Mouse (Mus musculus) liver, embryonic 12.5 days (tissue): Measurements from ENCODE around the gene Tbc1d4. TPM values are rescaled to one million over a fixed set of nuclear protein-coding genes. Genes with fewer than 3 reads are reported as not detected.

Source experiments
- ATAC-seq: fragments of 200-750 bp; cut with Nextera tagmentation; 2 replicates; pipeline ENCODE4 v1.8.0; 2017; ENCODE audit warnings: moderate number of reproducible peaks, mild to moderate bottlenecking, moderate library complexity
- H3K27ac ChIP-seq: fragments of 300-500 bp; sonication (generic); 2 replicates; pipeline ENCODE4 v1.5.1; 2016; ENCODE audit warnings: mild to moderate bottlenecking
- H3K27me3 ChIP-seq: fragments of 300-500 bp; sonication (generic); replicated peaks from 2 replicates; pipeline ENCODE4 v1.6.1; 2016; ENCODE audit warnings: mild to moderate bottlenecking, moderate library complexity
- H3K36me3 ChIP-seq: fragments of 300-500 bp; sonication (generic); 2 replicates; pipeline ENCODE4 v1.6.1; 2016; ENCODE audit warnings: mild to moderate bottlenecking, moderate library complexity
- H3K4me1 ChIP-seq: fragments of 300-500 bp; sonication (generic); 2 replicates; pipeline ENCODE4 v1.6.1; 2016
- H3K4me2 ChIP-seq: fragments of 300-500 bp; sonication (generic); 2 replicates; pipeline ENCODE4 v1.6.1; 2016; ENCODE audit warnings: mild to moderate bottlenecking, moderate library complexity
- H3K4me3 ChIP-seq: fragments of 300-500 bp; sonication (generic); 2 replicates; pipeline ENCODE4 v1.5.1; 2016; ENCODE audit warnings: mild to moderate bottlenecking, moderate library complexity
- H3K9ac ChIP-seq: fragments of 300-500 bp; sonication (generic); 2 replicates; pipeline ENCODE4 v1.6.1; 2016; ENCODE audit warnings: mild to moderate bottlenecking, moderate library complexity
- H3K9me3 ChIP-seq: fragments of 300-500 bp; sonication (generic); replicated peaks from 2 replicates; pipeline ENCODE4 v1.6.1; 2016; ENCODE audit warnings: mild to moderate bottlenecking, moderate library complexity
- WGBS: fragments of 180-500 bp; shearing (Covaris S2); methylation state at CpG from one replicate; pipeline ENCODE4 v1.1.7; 2016; ENCODE audit not compliant: insufficient replicate concordance; 5-methylcytosine and 5-hydroxymethylcytosine counted together
- polyA plus RNA-seq: library from polyadenylated mRNA; unstranded; fragments of >200 nt; fragmentation: Nextera tagmentation; extraction: Ambion mirVana; gene quantifications from 2 replicates; pipeline ENCODE4 v1.2.1, GENCODE M21; 2016

The Tbc1d4 gene
- polyA plus RNA-seq, 1 experiment from 2014 or later, result 3.9 TPM

DNA sequence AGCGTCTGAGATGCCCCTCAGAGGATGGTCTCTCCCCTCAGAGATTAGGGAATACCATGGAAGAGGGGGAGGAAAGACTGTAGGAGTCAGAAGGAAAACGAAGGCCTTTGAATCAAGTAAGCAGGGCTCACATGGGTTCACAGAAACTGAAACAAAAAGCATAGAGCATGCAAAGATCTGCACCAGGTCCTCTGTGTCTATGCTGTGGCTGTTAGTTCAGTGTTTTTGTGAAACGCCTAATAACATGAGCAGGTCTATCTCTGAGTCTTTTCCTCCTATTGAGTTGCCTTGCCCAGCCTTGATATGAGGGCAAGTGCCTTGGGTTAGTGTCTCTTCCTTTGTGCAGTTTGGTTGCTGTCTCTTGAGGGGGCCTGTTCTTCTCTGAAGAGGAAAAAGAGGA lies 49.5 kb downstream of the Tbc1d4 start:
- 60% methylated on average over 3 of the region's 3 CpGs for WGBS
- no peak for ATAC-seq
- H3K4me1 ChIP-seq, result no peaks in the 10 kb centered on the region
- H3K27ac ChIP-seq, result no peak overlapping the region
- H3K36me3 ChIP-seq, result no peaks in the 10 kb centered on the region
- no peaks in the 10 kb centered on the region for H3K9me3 ChIP-seq
- no peak overlapping the region for H3K4me3 ChIP-seq
- H3K9ac ChIP-seq, result no peak overlapping the region
- no peaks in the 10 kb centered on the region for H3K27me3 ChIP-seq
- no peak overlapping the region for H3K4me2 ChIP-seq

DNA sequence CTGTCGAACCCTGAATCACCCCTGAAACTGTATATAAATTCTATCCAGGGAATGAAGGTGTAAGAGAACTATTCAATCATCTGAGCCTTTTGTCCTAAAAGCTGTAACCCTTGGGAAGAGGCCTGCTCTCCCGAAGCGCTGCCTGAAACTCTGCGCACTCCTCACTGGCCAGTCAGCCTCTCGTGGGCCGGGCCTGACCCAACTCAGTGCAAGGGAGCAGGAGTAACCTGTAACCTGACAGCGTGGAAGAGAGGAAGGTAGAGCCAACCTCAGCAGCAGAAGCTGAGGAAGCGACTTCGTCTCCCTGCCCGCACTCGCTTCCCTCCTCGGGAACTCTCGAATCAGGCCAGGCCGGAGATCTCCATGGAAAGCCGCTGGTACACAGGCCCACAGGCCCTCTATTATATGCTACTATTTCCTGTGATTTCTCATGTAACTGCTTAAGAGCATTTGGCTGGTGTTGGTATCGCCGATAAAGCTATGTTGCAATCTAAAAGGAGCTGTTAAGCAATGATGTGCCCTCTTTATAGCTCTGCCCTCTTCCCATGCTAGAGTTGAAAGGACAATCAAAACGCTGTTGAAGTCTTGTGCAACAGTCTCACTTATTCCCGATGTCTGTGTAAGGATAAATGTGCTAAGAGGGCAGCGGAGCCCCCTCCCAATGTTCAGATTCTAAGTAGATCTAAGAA lies 60.0 kb downstream of the Tbc1d4 start:
- Histone ChIP-seq H3K4me3 (no peak overlapping the region), H3K4me1 (no peaks in the 10 kb centered on the region), H3K9ac (no peak overlapping the region), H3K4me2 (no peak overlapping the region), H3K27me3 (no peaks in the 10 kb centered on the region), H3K9me3 (no peaks in the 10 kb centered on the region), H3K27ac (no peak overlapping the region), H3K36me3 (no peaks in the 10 kb centered on the region)
- ATAC-seq, result no peak
- WGBS, result 78% methylated on average over 20 of the region's 20 CpGs

GRCm38 (mm10) chr14:101541863-101542262 lies 67.1 kb downstream of the Tbc1d4 start:
- H3K9ac ChIP-seq, result no peak overlapping the region
- H3K4me3 ChIP-seq, result no peak overlapping the region
- H3K4me1 ChIP-seq, result no peaks in the 10 kb centered on the region
- H3K36me3 ChIP-seq, result no peaks in the 10 kb centered on the region
- H3K27ac ChIP-seq, result no peak overlapping the region
- ATAC-seq, result no peak
- WGBS, result 74% methylated on average over 9 of the region's 9 CpGs
- H3K4me2 ChIP-seq, result no peak overlapping the region
- H3K27me3 ChIP-seq, result no peaks in the 10 kb centered on the region
- H3K9me3 ChIP-seq, result no peaks in the 10 kb centered on the region

GRCm38 (mm10) chr14:101541141-101541540 lies 67.8 kb downstream of the Tbc1d4 start:
- WGBS, result 70% methylated on average over 5 of the region's 5 CpGs
- H3K9ac ChIP-seq, result no peak overlapping the region
- H3K9me3 ChIP-seq, result no peaks in the 10 kb centered on the region
- no peak overlapping the region for H3K4me2 ChIP-seq
- no peak overlapping the region for H3K27ac ChIP-seq
- no peaks in the 10 kb centered on the region for H3K4me1 ChIP-seq
- no peak overlapping the region for H3K4me3 ChIP-seq
- no peaks in the 10 kb centered on the region for H3K27me3 ChIP-seq
- no peaks in the 10 kb centered on the region for H3K36me3 ChIP-seq
- ATAC-seq, result no peak

DNA sequence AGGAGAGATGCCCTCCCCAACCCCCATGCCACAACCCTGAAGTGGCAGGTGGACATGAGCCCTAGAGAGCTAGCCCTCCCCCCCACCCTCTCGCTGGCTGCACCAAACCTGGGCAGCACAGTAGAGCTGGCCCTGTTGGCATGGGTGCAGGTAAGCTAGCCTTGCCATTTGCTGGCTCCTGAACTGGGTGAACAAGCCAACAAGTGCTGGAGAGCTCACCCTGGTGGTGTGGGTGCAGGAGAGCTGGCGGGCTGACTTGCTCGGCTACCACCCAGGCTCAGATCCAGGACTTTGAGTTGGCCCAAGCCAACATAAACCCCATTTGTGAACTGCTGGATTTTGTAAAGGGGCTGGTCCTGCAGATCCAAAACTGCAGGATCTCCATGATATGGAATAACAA lies 68.5 kb downstream of the Tbc1d4 start:
- no peaks in the 10 kb centered on the region for H3K36me3 ChIP-seq
- no peak overlapping the region for H3K9ac ChIP-seq
- H3K4me3 ChIP-seq, result no peak overlapping the region
- no peaks in the 10 kb centered on the region for H3K27me3 ChIP-seq
- H3K4me1 ChIP-seq, result no peaks in the 10 kb centered on the region
- H3K27ac ChIP-seq, result no peak overlapping the region
- 84% methylated on average over 3 of the region's 3 CpGs for WGBS
- H3K4me2 ChIP-seq, result no peak overlapping the region
- no peaks in the 10 kb centered on the region for H3K9me3 ChIP-seq
- ATAC-seq, result no peak

DNA sequence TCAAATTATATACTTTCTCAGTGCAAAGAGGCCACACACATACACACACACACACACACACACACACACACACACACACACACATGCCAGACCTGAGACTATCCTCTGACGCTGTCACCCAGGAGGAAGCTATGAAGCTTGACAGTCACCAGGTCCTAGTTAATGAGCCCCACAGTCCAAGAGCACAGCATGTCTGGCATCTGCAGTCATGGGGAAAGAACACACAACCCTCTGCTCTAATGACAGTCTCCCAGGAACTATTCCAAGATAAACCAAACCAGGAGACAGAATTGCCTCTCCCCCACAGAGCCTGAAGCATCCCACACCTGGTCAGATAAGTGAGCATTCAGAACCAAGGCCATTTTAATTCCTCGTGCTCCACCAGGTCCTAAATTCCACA lies 71.1 kb downstream of the Tbc1d4 start:
- no peak overlapping the region for H3K4me3 ChIP-seq
- H3K4me2 ChIP-seq, result no peak overlapping the region
- no peak for ATAC-seq
- H3K9me3 ChIP-seq, result no peaks in the 10 kb centered on the region
- 53% methylated on average over 2 of the region's 2 CpGs for WGBS
- no peaks in the 10 kb centered on the region for H3K36me3 ChIP-seq
- H3K4me1 ChIP-seq, result no peaks in the 10 kb centered on the region
- no peak overlapping the region for H3K27ac ChIP-seq
- H3K27me3 ChIP-seq, result no peaks in the 10 kb centered on the region
- no peak overlapping the region for H3K9ac ChIP-seq

- no peak for ATAC-seq
- Histone ChIP-seq H3K9ac (no peak overlapping the region), H3K27ac (no peak overlapping the region), H3K4me3 (no peak overlapping the region), H3K9me3 (no peaks in the 10 kb centered on the region), H3K4me2 (no peak overlapping the region), H3K36me3 (no peaks in the 10 kb centered on the region), H3K4me1 (no peaks in the 10 kb centered on the region), H3K27me3 (no peaks in the 10 kb centered on the region)
- WGBS, result 59% methylated on average over 1 of the region's 1 CpGs
These were observed 71.6 kb downstream of the Tbc1d4 start for GRCm38 (mm10) chr14:101537413-101537812.

- Histone ChIP-seq H3K4me3 (no peak overlapping the region), H3K4me2 (no peak overlapping the region), H3K9ac (no peak overlapping the region), H3K36me3 (no peaks in the 10 kb centered on the region), H3K27ac (no peak overlapping the region), H3K27me3 (no peaks in the 10 kb centered on the region), H3K9me3 (no peaks in the 10 kb centered on the region), H3K4me1 (no peaks in the 10 kb centered on the region)
- 60% methylated on average over 7 of the region's 7 CpGs for WGBS
- no peak for ATAC-seq
These were observed 76.8 kb downstream of the Tbc1d4 start for GRCm38 (mm10) chr14:101532090-101532695.

- no peak overlapping the region for H3K27ac ChIP-seq
- H3K4me1 ChIP-seq, result no peaks in the 10 kb centered on the region
- no peaks in the 10 kb centered on the region for H3K27me3 ChIP-seq
- no peak for ATAC-seq
- no peak overlapping the region for H3K4me2 ChIP-seq
- H3K9ac ChIP-seq, result no peak overlapping the region
- no peak overlapping the region for H3K4me3 ChIP-seq
- WGBS, result 51% methylated on average over 2 of the region's 2 CpGs
- no peaks in the 10 kb centered on the region for H3K9me3 ChIP-seq
- H3K36me3 ChIP-seq, result no peaks in the 10 kb centered on the region
These were observed 78.5 kb downstream of the Tbc1d4 start for GRCm38 (mm10) chr14:101530455-101530854.

GRCm38 (mm10) chr14:101529194-101529593 lies 79.8 kb downstream of the Tbc1d4 start:
- Histone ChIP-seq H3K36me3 (no peaks in the 10 kb centered on the region), H3K4me1 (no peaks in the 10 kb centered on the region), H3K4me3 (no peak overlapping the region), H3K9me3 (no peaks in the 10 kb centered on the region), H3K4me2 (no peak overlapping the region), H3K27me3 (no peaks in the 10 kb centered on the region), H3K27ac (no peak overlapping the region), H3K9ac (no peak overlapping the region)
- WGBS, result 57% methylated on average over 6 of the region's 6 CpGs
- ATAC-seq, result no peak

DNA sequence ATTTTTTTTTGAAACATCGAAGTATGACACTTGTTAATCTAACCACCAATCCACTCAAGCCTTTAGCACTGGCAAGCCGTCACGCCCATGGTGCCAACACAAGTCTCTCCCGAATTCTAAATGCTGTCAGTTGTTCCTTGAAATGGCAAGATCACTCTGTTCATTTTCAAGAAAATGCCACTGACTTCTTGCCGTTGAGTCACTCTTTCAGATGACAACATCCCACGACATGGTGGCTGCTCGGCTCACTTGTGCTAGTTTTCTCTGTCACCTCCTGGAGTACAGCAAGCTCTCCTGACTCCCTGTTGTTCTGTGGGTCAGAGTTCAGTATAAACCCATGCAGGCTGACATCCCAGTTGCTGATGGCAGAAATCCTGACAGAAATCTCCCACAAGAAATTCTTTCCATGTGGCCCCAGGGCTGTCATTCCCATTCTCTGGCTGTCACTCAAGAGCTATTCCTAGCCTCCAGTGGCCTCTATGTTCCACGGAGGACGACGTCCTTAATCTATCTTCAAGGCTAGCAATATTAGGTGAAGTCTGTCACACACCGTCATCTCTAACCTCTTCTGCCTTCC lies 81.5 kb downstream of the Tbc1d4 start:
- H3K27ac ChIP-seq, result no peak overlapping the region
- H3K4me2 ChIP-seq, result no peak overlapping the region
- H3K4me1 ChIP-seq, result no peaks in the 10 kb centered on the region
- 70% methylated on average over 11 of the region's 11 CpGs for WGBS
- no peak overlapping the region for H3K4me3 ChIP-seq
- no peaks in the 10 kb centered on the region for H3K9me3 ChIP-seq
- no peaks in the 10 kb centered on the region for H3K27me3 ChIP-seq
- H3K36me3 ChIP-seq, result no peaks in the 10 kb centered on the region
- H3K9ac ChIP-seq, result no peak overlapping the region
- ATAC-seq, result no peak

DNA sequence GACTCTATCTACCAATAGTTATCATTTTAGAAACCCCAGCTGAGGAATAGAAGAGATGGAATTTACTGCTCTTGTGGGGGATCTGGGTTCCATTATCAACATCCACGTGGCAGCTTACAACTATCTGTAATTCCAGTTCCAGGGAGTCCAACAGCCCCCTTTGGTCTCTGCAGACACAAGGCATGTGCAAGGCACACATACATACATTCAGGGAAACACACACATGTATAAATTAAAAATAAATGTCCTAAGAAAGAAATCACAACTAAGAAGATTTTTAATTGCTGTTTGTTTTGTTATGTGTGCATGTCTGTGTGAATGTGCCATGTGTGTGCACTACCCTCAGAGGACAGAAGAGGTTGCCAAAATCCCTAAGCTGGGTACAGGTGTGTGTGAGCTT lies 82.5 kb downstream of the Tbc1d4 start:
- Histone ChIP-seq H3K4me3 (no peak overlapping the region), H3K27me3 (no peaks in the 10 kb centered on the region), H3K4me1 (no peaks in the 10 kb centered on the region), H3K36me3 (no peaks in the 10 kb centered on the region), H3K4me2 (no peak overlapping the region), H3K9ac (no peak overlapping the region), H3K27ac (no peak overlapping the region), H3K9me3 (no peaks in the 10 kb centered on the region)
- 46% methylated on average over 1 of the region's 1 CpGs for WGBS
- ATAC-seq, result no peak
